Mouse (Mus musculus) embryonic facial prominence, embryonic 11.5 days (tissue): ENCODE data around the gene Sap30l. TPM values are rescaled to one million over a fixed set of nuclear protein-coding genes. Genes with fewer than 3 reads are reported as not detected.

Source experiments
- ATAC-seq: fragments of 200-750 bp; cut with Nextera tagmentation; replicated peaks from 2 replicates; pipeline ENCODE4 v1.8.0; 2017; ENCODE audit warnings: low read depth; ENCODE audit not compliant: insufficient number of reproducible peaks, low FRiP score, low TSS enrichment
- DNase-seq: peaks from one replicate; pipeline ENCODE4 v3.0.0-alpha.2; 2015; ENCODE audit warnings: low spot score
- H3K27ac ChIP-seq: fragments of 300-500 bp; sonication (generic); replicated peaks from 2 replicates; pipeline ENCODE4 v1.5.1; 2014; ENCODE audit warnings: mild to moderate bottlenecking, low read depth, low read length, control low read depth
- H3K27me3 ChIP-seq: fragments of 300-500 bp; sonication (generic); 2 replicates; pipeline ENCODE4 v1.6.1; 2014; ENCODE audit warnings: mild to moderate bottlenecking, low read length, moderate library complexity, mixed read lengths; ENCODE audit not compliant: control insufficient read depth, insufficient read depth
- H3K36me3 ChIP-seq: fragments of 300-500 bp; sonication (generic); replicated peaks from 2 replicates; pipeline ENCODE4 v1.6.1; 2014; ENCODE audit warnings: low read depth, mild to moderate bottlenecking, low read length, moderate library complexity, mixed read lengths; ENCODE audit not compliant: control insufficient read depth, insufficient read depth
- H3K4me1 ChIP-seq: fragments of 300-500 bp; sonication (generic); 2 replicates; pipeline ENCODE4 v1.6.1; 2014; ENCODE audit warnings: low read length, mixed read lengths; ENCODE audit not compliant: control insufficient read depth, insufficient read depth
- H3K4me2 ChIP-seq: fragments of 300-500 bp; sonication (generic); 2 replicates; pipeline ENCODE4 v1.6.1; 2014; ENCODE audit warnings: low read depth, mild to moderate bottlenecking, control low read depth, low read length, moderate library complexity
- H3K4me3 ChIP-seq: fragments of 300-500 bp; sonication (generic); 2 replicates; pipeline ENCODE4 v1.5.1; 2014; ENCODE audit warnings: low read depth, low read length, control low read depth
- H3K9ac ChIP-seq: fragments of 300-500 bp; sonication (generic); replicated peaks from 2 replicates; pipeline ENCODE4 v1.6.1; 2014; ENCODE audit warnings: mild to moderate bottlenecking, control low read depth, low read length
- H3K9me3 ChIP-seq: fragments of 300-500 bp; sonication (generic); replicated peaks from 2 replicates; pipeline ENCODE4 v1.6.1; 2016; ENCODE audit warnings: mild to moderate bottlenecking, low read length, inconsistent platforms, mixed read lengths; ENCODE audit not compliant: control insufficient read depth
- WGBS: fragments of 180-500 bp; shearing (Covaris S2); extraction: QIAGEN DNeasy Blood & Tissue Kit; methylation state at CpG from one replicate; pipeline ENCODE4 v1.1.7; 2014; 5-methylcytosine and 5-hydroxymethylcytosine counted together
- polyA plus RNA-seq: library from polyadenylated mRNA; unstranded; fragments of >200 nt; fragmentation: Nextera tagmentation; extraction: Ambion mirVana; gene quantifications from 2 replicates; pipeline ENCODE4 v1.2.1, GENCODE M21; 2014

Gene Sap30l
- polyA plus RNA-seq, 1 experiment from 2014 or later, result 16.2 TPM

- 91% methylated on average over 5 of the region's 5 CpGs for WGBS
- DNase-seq, result no peak
- no peak overlapping the region for H3K4me3 ChIP-seq
- no peak overlapping the region for H3K4me2 ChIP-seq
- peaks cover 8% of the 10 kb centered on the region; the same call in 1 of the 2 replicates for H3K4me1 ChIP-seq
- no peak for ATAC-seq
- H3K27me3 ChIP-seq, result no peaks in the 10 kb centered on the region
- no peaks in the 10 kb centered on the region for H3K9me3 ChIP-seq
- no peaks in the 10 kb centered on the region for H3K36me3 ChIP-seq
- no peak overlapping the region for H3K9ac ChIP-seq
- no peak overlapping the region for H3K27ac ChIP-seq
Measured at GRCm38 (mm10) chr11:57770776-57771175, 30.7 kb upstream of the Sap30l start.

- Histone ChIP-seq H3K27ac (no peak overlapping the region), H3K9me3 (no peaks in the 10 kb centered on the region), H3K27me3 (no peaks in the 10 kb centered on the region), H3K36me3 (no peaks in the 10 kb centered on the region), H3K4me1 (peaks cover 8% of the 10 kb centered on the region; the same call in 1 of the 2 replicates), H3K9ac (no peak overlapping the region), H3K4me2 (no peak overlapping the region), H3K4me3 (no peak overlapping the region)
- DNase-seq (no peak), ATAC-seq (no peak)
- WGBS, result 92% methylated on average over 8 of the region's 8 CpGs
Measured at GRCm38 (mm10) chr11:57771676-57772075, 29.8 kb upstream of the Sap30l start.

- H3K27ac ChIP-seq, result no peak overlapping the region
- no peak for ATAC-seq
- peaks cover 8% of the 10 kb centered on the region; the same call in 1 of the 2 replicates for H3K4me1 ChIP-seq
- DNase-seq, result peak; percentile 26
- H3K4me3 ChIP-seq, result no peak overlapping the region
- no peaks in the 10 kb centered on the region for H3K9me3 ChIP-seq
- no peaks in the 10 kb centered on the region for H3K36me3 ChIP-seq
- 11% methylated on average over 13 of the region's 13 CpGs for WGBS
- no peak overlapping the region for H3K9ac ChIP-seq
- H3K27me3 ChIP-seq, result no peaks in the 10 kb centered on the region
- no peak overlapping the region for H3K4me2 ChIP-seq
Measured at GRCm38 (mm10) chr11:57773479-57773878, 28.0 kb upstream of the Sap30l start.

GRCm38 (mm10) chr11:57773936-57774335 lies 27.5 kb upstream of the Sap30l start:
- Histone ChIP-seq H3K4me2 (no peak overlapping the region), H3K9me3 (no peaks in the 10 kb centered on the region), H3K36me3 (no peaks in the 10 kb centered on the region), H3K27ac (no peak overlapping the region), H3K9ac (no peak overlapping the region), H3K27me3 (no peaks in the 10 kb centered on the region), H3K4me1 (peaks cover 8% of the 10 kb centered on the region; the same call in 1 of the 2 replicates), H3K4me3 (no peak overlapping the region)
- ATAC-seq, result peak; percentile 68
- peak; percentile 37 for DNase-seq
- 6% methylated on average over 4 of the region's 4 CpGs for WGBS

- WGBS, result 74% methylated on average over 6 of the region's 6 CpGs
- no peaks in the 10 kb centered on the region for H3K9me3 ChIP-seq
Measured at GRCm38 (mm10) chr11:57775868-57776267, 25.6 kb upstream of the Sap30l start.

GRCm38 (mm10) chr11:57776546-57776945 lies 24.9 kb upstream of the Sap30l start:
- no peaks in the 10 kb centered on the region for H3K27me3 ChIP-seq
- H3K9ac ChIP-seq, result no peak overlapping the region
- DNase-seq, result no peak
- 97% methylated on average over 3 of the region's 3 CpGs for WGBS
- H3K4me1 ChIP-seq, result peaks cover 8% of the 10 kb centered on the region; the same call in 1 of the 2 replicates
- H3K27ac ChIP-seq, result no peak overlapping the region
- H3K4me2 ChIP-seq, result no peak overlapping the region
- H3K4me3 ChIP-seq, result no peak overlapping the region
- ATAC-seq, result no peak
- H3K9me3 ChIP-seq, result no peaks in the 10 kb centered on the region
- H3K36me3 ChIP-seq, result no peaks in the 10 kb centered on the region

More at GRCm38 (mm10) chr11:57775868-57776267, 25.6 kb upstream of the Sap30l start:
- H3K27ac ChIP-seq, result no peak overlapping the region
- no peak for DNase-seq
- H3K9ac ChIP-seq, result no peak overlapping the region
- no peaks in the 10 kb centered on the region for H3K27me3 ChIP-seq
- no peak for ATAC-seq
- no peak overlapping the region for H3K4me2 ChIP-seq
- H3K4me1 ChIP-seq, result peaks cover 8% of the 10 kb centered on the region; the same call in 1 of the 2 replicates
- no peak overlapping the region for H3K4me3 ChIP-seq
- no peaks in the 10 kb centered on the region for H3K36me3 ChIP-seq

- Histone ChIP-seq H3K4me3 (no peak overlapping the region), H3K4me2 (no peak overlapping the region), H3K27me3 (no peaks in the 10 kb centered on the region), H3K9ac (no peak overlapping the region), H3K9me3 (no peaks in the 10 kb centered on the region), H3K4me1 (peaks cover 3% of the 10 kb centered on the region; the same call in 1 of the 2 replicates), H3K27ac (no peak overlapping the region), H3K36me3 (no peaks in the 10 kb centered on the region)
- ATAC-seq (no peak), DNase-seq (peak; percentile 90)
- 21% methylated on average over 5 of the region's 5 CpGs for WGBS
Measured at GRCm38 (mm10) chr11:57778349-57778748, 23.1 kb upstream of the Sap30l start.

- no peaks in the 10 kb centered on the region for H3K27me3 ChIP-seq
- H3K9ac ChIP-seq, result no peak overlapping the region
- no peaks in the 10 kb centered on the region for H3K36me3 ChIP-seq
- DNase-seq, result no peak
- ATAC-seq, result no peak
- no peaks in the 10 kb centered on the region for H3K9me3 ChIP-seq
- no peak overlapping the region for H3K4me3 ChIP-seq
- H3K4me2 ChIP-seq, result no peak overlapping the region
- 85% methylated on average over 14 of the region's 14 CpGs for WGBS
- H3K4me1 ChIP-seq, result no peaks in the 10 kb centered on the region
- no peak overlapping the region for H3K27ac ChIP-seq
Measured at GRCm38 (mm10) chr11:57779824-57780223, 21.6 kb upstream of the Sap30l start.
